Mouse (Mus musculus): ENCODE measurements around the gene Nedd4.
A peak's percentile ranks its signal among the peaks of the same experiment; 100 is the strongest.

The Nedd4 gene

GRCm38 (mm10) chr9:72722622-72723021 is 60.5 kb downstream of the Nedd4 start:
- no peak for DNase-seq (ENCODE audit: low spot score)

GRCm38 (mm10) chr9:72724491-72725221 is 62.5 kb downstream of the Nedd4 start:
- DNase-seq (ENCODE audit: low spot score): no peak

- no peak for DNase-seq (ENCODE audit: low spot score)
Measured at GRCm38 (mm10) chr9:72733966-72734365, 71.8 kb downstream of the Nedd4 start.

- DNase-seq (ENCODE audit: low spot score): peak; percentile 59
Measured at GRCm38 (mm10) chr9:72735822-72736410, 73.8 kb downstream of the Nedd4 start.

- DNase-seq (ENCODE audit: low spot score): no peak
Measured at GRCm38 (mm10) chr9:72741206-72741605, 79.1 kb downstream of the Nedd4 start.

GRCm38 (mm10) chr9:72746278-72746677 is 84.1 kb downstream of the Nedd4 start:
- DNase-seq (ENCODE audit: low spot score): no peak

- DNase-seq (ENCODE audit: low spot score): no peak
Measured at GRCm38 (mm10) chr9:72750272-72750671, 88.1 kb downstream of the Nedd4 start.

- no peak for DNase-seq (ENCODE audit: low spot score)
Measured at GRCm38 (mm10) chr9:72752656-72753055, 90.5 kb downstream of the Nedd4 start.

GRCm38 (mm10) chr9:72753741-72754140 is 91.6 kb downstream of the Nedd4 start:
- no peak for DNase-seq (ENCODE audit: low spot score)

- no peak for DNase-seq (ENCODE audit: low spot score)
Measured at GRCm38 (mm10) chr9:72757143-72757542, 95.0 kb downstream of the Nedd4 start.

GRCm38 (mm10) chr9:72758705-72759131 is 96.6 kb downstream of the Nedd4 start:
- no peak for DNase-seq (ENCODE audit: low spot score)

GRCm38 (mm10) chr9:72763050-72763718 is 101.0 kb downstream of the Nedd4 start:
- DNase-seq (ENCODE audit: low spot score): peak; percentile 28

GRCm38 (mm10) chr9:72766789-72767349 is 104.7 kb downstream of the Nedd4 start:
- DNase-seq (ENCODE audit: low spot score): peak; percentile 76

GRCm38 (mm10) chr9:72775022-72775421 is 112.9 kb downstream of the Nedd4 start:
- DNase-seq (ENCODE audit: low spot score): no peak

GRCm38 (mm10) chr9:72779004-72779403 is 116.9 kb downstream of the Nedd4 start:
- no peak for DNase-seq (ENCODE audit: low spot score)

- no peak for DNase-seq (ENCODE audit: low spot score)
Measured at GRCm38 (mm10) chr9:72779733-72780132, 117.6 kb downstream of the Nedd4 start.

- DNase-seq (ENCODE audit: low spot score): no peak
Measured at GRCm38 (mm10) chr9:72780694-72781093, 118.5 kb downstream of the Nedd4 start.

- DNase-seq (ENCODE audit: low spot score): no peak
Measured at GRCm38 (mm10) chr9:72781466-72781865, 119.3 kb downstream of the Nedd4 start.

GRCm38 (mm10) chr9:72782121-72782520 is 120.0 kb downstream of the Nedd4 start:
- DNase-seq (ENCODE audit: low spot score): no peak

GRCm38 (mm10) chr9:72787732-72788131 is 125.6 kb downstream of the Nedd4 start:
- DNase-seq (ENCODE audit: low spot score): no peak

- no peak for DNase-seq (ENCODE audit: low spot score)
Measured at GRCm38 (mm10) chr9:72790530-72791212, 128.5 kb downstream of the Nedd4 start.

- DNase-seq (ENCODE audit: low spot score): no peak
Measured at GRCm38 (mm10) chr9:72791213-72791582, 129.1 kb downstream of the Nedd4 start.

All from testis, postnatal 14 days (tissue).